ENCODE assay signal across 8 mouse cellular contexts in genomic region chr4:43763410-43763809, GRCm38 (mm10). TPM values are rescaled to one million over a fixed set of nuclear protein-coding genes. Genes with fewer than 3 reads are reported as not detected.
DNase-seq lines count a peak whose midpoint lies in the region; ATAC-seq and TF ChIP-seq lines count a peak whose summit lies in the region.
"Had no signal": no experiment of that assay in that cellular context is flagged by ENCODE, and none has a peak within 500 bp of the region (broad histone marks: within the 10 kb centered on the region; RNA-seq: fewer than 3 reads in every experiment).

No protein-coding gene starts in this region.

- H3K27me3 ChIP-seq in testis, adult 2 months (ENCODE audit: control insufficient read depth, insufficient read depth, low read length), result no peaks in the 10 kb centered on the region
- no peaks in the 10 kb centered on the region for H3K27me3 ChIP-seq in embryonic facial prominence, embryonic 15.5 days
- H3K27me3 ChIP-seq in limb, embryonic 13.5 days, result no peaks in the 10 kb centered on the region
- H3K27me3 ChIP-seq: limb, embryonic 15.5 days had no signal

- WGBS in embryonic facial prominence, embryonic 15.5 days, result 27% methylated on average over 7 of the region's 7 CpGs
- WGBS in limb, embryonic 13.5 days, result 21% methylated on average over 7 of the region's 7 CpGs

- no peak for TF ChIP-seq POLR2A in testis, adult 2 months (IDR thresholded peaks at IDR 0.05; ENCODE audit: control insufficient read depth, low read depth, low read length)

- TF ChIP-seq CTCF in testis, adult 2 months (IDR thresholded peaks at IDR 0.05; ENCODE audit: control insufficient read depth, insufficient read depth, insufficient replicate concordance, low read depth, low read length), result peak; percentile 29; the same call in 1 of the 2 replicates

- DNase-seq in testis, postnatal 14 days (ENCODE audit: low spot score), result no peak
- peak; percentile 36 for DNase-seq in adrenal gland, postnatal 25 days
- peak; percentile 32 to 67 for DNase-seq in kidney, adult 8-10 months
- DNase-seq in right cerebral cortex, adult 2 months (ENCODE audit: low spot score in 2 of 2), result peak; percentile 78 to 83

- 0 out of 2 replicates have a peak overlapping the region, but pooled peaks have one; percentile 15 for H3K4me2 ChIP-seq in embryonic facial prominence, embryonic 15.5 days (replicated peaks)
- peak overlapping the region; percentile 37; the same call in 1 of the 2 replicates for H3K4me2 ChIP-seq in limb, embryonic 13.5 days (replicated peaks)
- H3K4me2 ChIP-seq: limb, embryonic 15.5 days had no signal

- H3K36me3 ChIP-seq in testis, adult 2 months (ENCODE audit: control insufficient read depth, insufficient read depth, low read length), result no peaks in the 10 kb centered on the region
- H3K36me3 ChIP-seq in embryonic facial prominence, embryonic 15.5 days, result no peaks in the 10 kb centered on the region
- no peaks in the 10 kb centered on the region for H3K36me3 ChIP-seq in limb, embryonic 13.5 days
- H3K36me3 ChIP-seq: limb, embryonic 15.5 days had no signal

- H3K9ac ChIP-seq in embryonic facial prominence, embryonic 15.5 days, result no peak overlapping the region
- H3K9ac ChIP-seq in limb, embryonic 13.5 days, result no peak overlapping the region
- H3K9ac ChIP-seq: limb, embryonic 15.5 days had no signal

- peaks cover 3% of the 10 kb centered on the region; the same call in 1 of the 2 replicates for H3K4me1 ChIP-seq in testis, adult 2 months (ENCODE audit: control insufficient read depth, insufficient read depth, low read length)
- H3K4me1 ChIP-seq in embryonic facial prominence, embryonic 15.5 days, result peaks cover 11% of the 10 kb centered on the region
- H3K4me1 ChIP-seq in limb, embryonic 13.5 days, result peaks cover 19% of the 10 kb centered on the region

- no peak for ATAC-seq in embryonic facial prominence, embryonic 15.5 days (ENCODE audit: insufficient number of reproducible peaks, low FRiP score, low TSS enrichment, low read depth)
- ATAC-seq in limb, embryonic 13.5 days (ENCODE audit: low FRiP score, low read depth), result no peak

- no peak overlapping the region for H3K27ac ChIP-seq in testis, adult 2 months (ENCODE audit: control insufficient read depth, insufficient read depth, low read depth, low read length)
- H3K27ac ChIP-seq in embryonic facial prominence, embryonic 15.5 days (replicated peaks), result no peak overlapping the region
- H3K27ac ChIP-seq in limb, embryonic 13.5 days, result no peak overlapping the region
- H3K27ac ChIP-seq: limb, embryonic 15.5 days had no signal

- no peak overlapping the region for H3K4me3 ChIP-seq in testis, adult 2 months (ENCODE audit: control insufficient read depth, low read depth, low read length)
- no peak overlapping the region for H3K4me3 ChIP-seq in embryonic facial prominence, embryonic 15.5 days (replicated peaks)
- H3K4me3 ChIP-seq in limb, embryonic 13.5 days, result no peak overlapping the region
- H3K4me3 ChIP-seq: limb, embryonic 15.5 days had no signal

- no peaks in the 10 kb centered on the region for H3K9me3 ChIP-seq in embryonic facial prominence, embryonic 15.5 days (replicated peaks)
- H3K9me3 ChIP-seq in limb, embryonic 13.5 days, result peaks cover 4% of the 10 kb centered on the region; the same call in 1 of the 2 replicates
- H3K9me3 ChIP-seq: limb, embryonic 15.5 days had no signal

RNA-seq across cellular contexts. Expression of gene Olfr159, which starts 7.4 kb away (rescaled TPM):
- polyA plus RNA-seq in testis, adult 2 months (2012; rRNA removed), result not detected in 2 replicates
- total RNA-seq in adrenal gland, postnatal 25 days (2021), result not detected in 2 replicates
- polyA plus RNA-seq in embryonic facial prominence, embryonic 15.5 days (2015; fragmentation: Nextera tagmentation; extraction: Ambion mirVana), result not detected in 2 replicates
- polyA plus RNA-seq in limb, embryonic 13.5 days (2015; fragmentation: Nextera tagmentation; extraction: Ambion mirVana), result not detected in 2 replicates
- polyA plus RNA-seq: limb, embryonic 15.5 days had no signal

RNA-seq across cellular contexts. Expression of gene Spaar, which starts 33.6 kb away (rescaled TPM):
- 3.0 and 4.6 TPM in 2 replicates for polyA plus RNA-seq in testis, adult 2 months (2012; rRNA removed)
- total RNA-seq in adrenal gland, postnatal 25 days (2021), result 2.1 and 2.7 TPM in 2 replicates
- polyA plus RNA-seq in embryonic facial prominence, embryonic 15.5 days (2015; fragmentation: Nextera tagmentation; extraction: Ambion mirVana), result 0.09 and 0.31 TPM in 2 replicates
- polyA plus RNA-seq in limb, embryonic 13.5 days (2015; fragmentation: Nextera tagmentation; extraction: Ambion mirVana), result 0.33 and 0.63 TPM in 2 replicates

RNA-seq across cellular contexts. Expression of gene Hrct1, which starts 36.4 kb away (rescaled TPM):
- 0.62 and 0.73 TPM in 2 replicates for polyA plus RNA-seq in testis, adult 2 months (2012; rRNA removed)
- total RNA-seq in adrenal gland, postnatal 25 days (2021), result 1.5 and 1.9 TPM in 2 replicates
- 0.99 and 1.2 TPM in 2 replicates for polyA plus RNA-seq in embryonic facial prominence, embryonic 15.5 days (2015; fragmentation: Nextera tagmentation; extraction: Ambion mirVana)
- 1.7 and 2.3 TPM in 2 replicates for polyA plus RNA-seq in limb, embryonic 13.5 days (2015; fragmentation: Nextera tagmentation; extraction: Ambion mirVana)

RNA-seq across cellular contexts. Expression of gene Olfr71, which starts 53.4 kb away (rescaled TPM):
- not detected in 2 replicates for polyA plus RNA-seq in testis, adult 2 months (2012; rRNA removed)
- total RNA-seq in adrenal gland, postnatal 25 days (2021), result not detected in 2 replicates
- polyA plus RNA-seq in embryonic facial prominence, embryonic 15.5 days (2015; fragmentation: Nextera tagmentation; extraction: Ambion mirVana), result not detected in 2 replicates
- polyA plus RNA-seq in limb, embryonic 13.5 days (2015; fragmentation: Nextera tagmentation; extraction: Ambion mirVana), result not detected in 2 replicates
- polyA plus RNA-seq: limb, embryonic 15.5 days had no signal
